Comparison of ENCODE assay signal across 8 mouse cellular contexts in the genomic region with DNA sequence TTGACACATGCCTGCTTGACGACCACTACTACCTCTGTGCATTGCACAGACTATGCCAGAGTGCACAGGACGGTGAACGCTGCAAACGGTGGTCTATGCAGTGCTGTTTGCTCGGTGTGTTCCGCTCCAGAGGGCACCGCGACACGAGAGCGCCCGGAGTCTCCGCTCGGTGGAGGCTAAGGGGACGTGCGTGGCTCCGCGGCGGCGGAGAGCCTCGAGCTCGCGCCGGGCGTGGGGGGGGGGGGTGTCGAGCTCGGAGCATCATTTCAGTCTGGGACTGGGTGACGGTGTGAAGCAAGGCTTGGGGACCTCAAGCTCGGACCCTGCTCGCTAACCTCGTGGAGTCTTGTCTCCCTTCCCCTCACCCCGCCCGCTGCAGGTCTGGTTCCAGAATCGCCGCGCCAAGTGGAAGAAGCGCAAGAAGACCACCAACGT. TPM values are rescaled to one million over a fixed set of nuclear protein-coding genes. Genes with fewer than 3 reads are reported as not detected.
DNase-seq lines count a peak whose midpoint lies in the region; ATAC-seq lines count a peak whose summit lies in the region.

No protein-coding gene starts in this region.

- H3K36me3 ChIP-seq in kidney, embryonic 16.5 days (ENCODE audit: insufficient read depth, low read length), result no peaks in the 10 kb centered on the region
- H3K36me3 ChIP-seq in embryonic facial prominence, embryonic 13.5 days, result no peaks in the 10 kb centered on the region
- no peaks in the 10 kb centered on the region for H3K36me3 ChIP-seq in intestine, embryonic 15.5 days
- no peaks in the 10 kb centered on the region for H3K36me3 ChIP-seq in neural tube, embryonic 12.5 days

- H3K9me3 ChIP-seq in kidney, embryonic 16.5 days (ENCODE audit: low read length), result no peaks in the 10 kb centered on the region
- H3K9me3 ChIP-seq in embryonic facial prominence, embryonic 13.5 days, result no peaks in the 10 kb centered on the region
- H3K9me3 ChIP-seq in intestine, embryonic 15.5 days, result no peaks in the 10 kb centered on the region
- no peaks in the 10 kb centered on the region for H3K9me3 ChIP-seq in neural tube, embryonic 12.5 days

- peak overlapping the region; percentile 79 for H3K4me2 ChIP-seq in kidney, embryonic 16.5 days (replicated peaks; ENCODE audit: low read depth, low read length)
- H3K4me2 ChIP-seq in embryonic facial prominence, embryonic 13.5 days, result peak overlapping the region; percentile 92
- peak overlapping the region; percentile 85 for H3K4me2 ChIP-seq in intestine, embryonic 15.5 days (replicated peaks)
- peak overlapping the region; percentile 74 for H3K4me2 ChIP-seq in neural tube, embryonic 12.5 days (replicated peaks)

- H3K4me1 ChIP-seq in kidney, embryonic 16.5 days (ENCODE audit: insufficient read depth, low read length), result peaks cover 23% of the 10 kb centered on the region
- peaks cover 21% of the 10 kb centered on the region for H3K4me1 ChIP-seq in embryonic facial prominence, embryonic 13.5 days
- H3K4me1 ChIP-seq in intestine, embryonic 15.5 days (replicated peaks), result peaks cover 21% of the 10 kb centered on the region
- peaks cover 23% of the 10 kb centered on the region for H3K4me1 ChIP-seq in neural tube, embryonic 12.5 days

- under 1% methylated on average over 35 of the region's 37 CpGs for WGBS in kidney, embryonic 16.5 days
- under 1% methylated on average over 35 of the region's 37 CpGs for WGBS in embryonic facial prominence, embryonic 13.5 days
- under 1% methylated on average over 37 of the region's 37 CpGs for WGBS in intestine, embryonic 15.5 days
- WGBS in neural tube, embryonic 12.5 days, result under 1% methylated on average over 37 of the region's 37 CpGs

- no peak overlapping the region for H3K27ac ChIP-seq in kidney, embryonic 16.5 days (ENCODE audit: low read length)
- no peak overlapping the region for H3K27ac ChIP-seq in embryonic facial prominence, embryonic 13.5 days
- H3K27ac ChIP-seq in intestine, embryonic 15.5 days, result no peak overlapping the region
- H3K27ac ChIP-seq in neural tube, embryonic 12.5 days, result peak overlapping the region; percentile 42; the same call in 1 of the 2 replicates

- peaks cover 80% of the 10 kb centered on the region for H3K27me3 ChIP-seq in kidney, embryonic 16.5 days (ENCODE audit: insufficient read depth, low read length)
- H3K27me3 ChIP-seq in embryonic facial prominence, embryonic 13.5 days, result peaks cover 87% of the 10 kb centered on the region
- peaks cover 72% of the 10 kb centered on the region for H3K27me3 ChIP-seq in intestine, embryonic 15.5 days (replicated peaks)
- peaks cover 82% of the 10 kb centered on the region for H3K27me3 ChIP-seq in neural tube, embryonic 12.5 days (replicated peaks)

- no peak for DNase-seq in kidney, adult 9 months
- DNase-seq in gastrocnemius, postnatal 10 days, result no peak
- no peak for DNase-seq in spleen, adult 12 weeks (ENCODE audit: low spot score)
- no peak for DNase-seq in right cerebral cortex, adult 2 months (ENCODE audit: low spot score in 2 of 2)

- H3K4me3 ChIP-seq in kidney, embryonic 16.5 days (ENCODE audit: low read length), result peak overlapping the region; percentile 50
- H3K4me3 ChIP-seq in embryonic facial prominence, embryonic 13.5 days, result peak overlapping the region; percentile 49
- H3K4me3 ChIP-seq in intestine, embryonic 15.5 days (replicated peaks), result peak overlapping the region; percentile 41
- H3K4me3 ChIP-seq in neural tube, embryonic 12.5 days, result peak overlapping the region; percentile 39

- no peak overlapping the region for H3K9ac ChIP-seq in kidney, embryonic 16.5 days (replicated peaks; ENCODE audit: low read length)
- peak overlapping the region; percentile 60; the same call in 1 of the 2 replicates for H3K9ac ChIP-seq in embryonic facial prominence, embryonic 13.5 days
- H3K9ac ChIP-seq in intestine, embryonic 15.5 days, result 0 out of 2 replicates have a peak overlapping the region, but pooled peaks have one; percentile 4
- H3K9ac ChIP-seq in neural tube, embryonic 12.5 days, result peak overlapping the region; percentile 42; the same call in 1 of the 2 replicates

- peak; percentile 70 for ATAC-seq in kidney, embryonic 16.5 days (ENCODE audit: low FRiP score, low TSS enrichment)
- ATAC-seq in embryonic facial prominence, embryonic 13.5 days (ENCODE audit: insufficient number of reproducible peaks, insufficient read depth, low FRiP score, low TSS enrichment, low read depth), result no peak
- peak; percentile 41 for ATAC-seq in intestine, embryonic 15.5 days
- ATAC-seq in neural tube, embryonic 12.5 days (ENCODE audit: low FRiP score, low read depth), result peak; percentile 58

RNA-seq across cellular contexts. Expression of gene Otp, which starts 7.3 kb away (rescaled TPM):
- not detected in 2 replicates for polyA plus RNA-seq in kidney, embryonic 16.5 days (2015; fragmentation: Nextera tagmentation; extraction: Ambion mirVana)
- polyA plus RNA-seq in embryonic facial prominence, embryonic 13.5 days (2015; fragmentation: Nextera tagmentation; extraction: Ambion mirVana), result not detected in 2 replicates
- not detected in 2 replicates for polyA plus RNA-seq in intestine, embryonic 15.5 days (2015; fragmentation: Nextera tagmentation; extraction: Ambion mirVana)
- polyA plus RNA-seq in neural tube, embryonic 12.5 days (2016; fragmentation: Nextera tagmentation; extraction: Ambion mirVana), result 10.9 and 13.0 TPM in 2 replicates
- total RNA-seq in gastrocnemius, postnatal 10 days (2021), result not detected

Comparison
In these comparisons a context has a peak if more than half of its experiments do, and no peak if none do; other contexts are left out.
1. RNA of gene Otp, which starts 7.3 kb away (polyA plus RNA-seq): 10.9 to 13.0 TPM in neural tube, embryonic 12.5 days; not detected in kidney, embryonic 16.5 days, not detected in embryonic facial prominence, embryonic 13.5 days and not detected in intestine, embryonic 15.5 days; every median in the first group is over 10 times any median in the second.
2. Peak in every context shown above with its lines, with median percentiles within 50 percentile points of each other: H3K4me2 ChIP-seq and H3K4me3 ChIP-seq.